Mouse (Mus musculus): ENCODE results near the gene Rnaset2b. TPM values are rescaled to one million over a fixed set of nuclear protein-coding genes. Genes with fewer than 3 reads are reported as not detected.
A peak's percentile ranks its signal among the peaks of the same experiment; 100 is the strongest.
"Not testable (repeated sequence)": the region's sequence is repeated elsewhere in the genome, so short reads cannot be mapped to it uniquely, and the experiment has no call there.

Gene Rnaset2b
- polyA plus RNA-seq, 2 experiments from 2014 or later: 316 to 396 TPM

GRCm38 (mm10) chr17:6986118-6986517 is 15.7 kb downstream of the Rnaset2b start:
- not testable (repeated sequence) for ATAC-seq

GRCm38 (mm10) chr17:6995504-6995903 is 25.1 kb downstream of the Rnaset2b start:
- not testable (repeated sequence) for ATAC-seq

GRCm38 (mm10) chr17:6996826-6997225 is 26.4 kb downstream of the Rnaset2b start:
- ATAC-seq: not testable (repeated sequence)

- ATAC-seq: peak; percentile 98
Measured at GRCm38 (mm10) chr17:6997778-6998490, 27.5 kb downstream of the Rnaset2b start.

- ATAC-seq: not testable (repeated sequence)
Measured at GRCm38 (mm10) chr17:7001790-7002585, 31.6 kb downstream of the Rnaset2b start.

GRCm38 (mm10) chr17:7003392-7003791 is 33.0 kb downstream of the Rnaset2b start:
- ATAC-seq: not testable (repeated sequence)

- not testable (repeated sequence) for ATAC-seq
Measured at GRCm38 (mm10) chr17:7005646-7006045, 35.2 kb downstream of the Rnaset2b start.

- ATAC-seq: not testable (repeated sequence)
Measured at GRCm38 (mm10) chr17:7008885-7009284, 38.5 kb downstream of the Rnaset2b start.

GRCm38 (mm10) chr17:7009440-7009839 is 39.0 kb downstream of the Rnaset2b start:
- ATAC-seq: not testable (repeated sequence)

GRCm38 (mm10) chr17:7009901-7010300 is 39.5 kb downstream of the Rnaset2b start:
- not testable (repeated sequence) for ATAC-seq

- ATAC-seq: peak; percentile 77
Measured at GRCm38 (mm10) chr17:7014190-7014589, 43.8 kb downstream of the Rnaset2b start.

GRCm38 (mm10) chr17:7025257-7025656 is 54.8 kb downstream of the Rnaset2b start, which contains the start of gene Gm1604a:
Gene Gm1604a, plus strand, starts transcription at chr17:7025568.
- ATAC-seq: not testable (repeated sequence)

- not testable (repeated sequence) for ATAC-seq
Measured at GRCm38 (mm10) chr17:7025764-7026346, 55.4 kb downstream of the Rnaset2b start.

- ATAC-seq: not testable (repeated sequence)
Measured at GRCm38 (mm10) chr17:7030204-7030603, 59.8 kb downstream of the Rnaset2b start.

- not testable (repeated sequence) for ATAC-seq
Measured at GRCm38 (mm10) chr17:7030622-7031174, 60.3 kb downstream of the Rnaset2b start.

- ATAC-seq: peak; percentile 91
Measured at GRCm38 (mm10) chr17:7033192-7034166, 63.0 kb downstream of the Rnaset2b start.

Other genes with a start within 250 kb of the Rnaset2b start
- gene Ezr, start 187.8 kb upstream of the Rnaset2b start, polyA plus RNA-seq (2017; shearing (Covaris generic)): 100 to 1,000 TPM; 110 to 136 TPM
- 10 to 100 TPM; 26.6 to 37.2 TPM for gene Rsph3b, start 22.0 kb upstream of the Rnaset2b start, polyA plus RNA-seq (2017; shearing (Covaris generic))
- gene Tagap1, start 9.5 kb upstream of the Rnaset2b start, polyA plus RNA-seq (2017; shearing (Covaris generic)): 10 to 100 TPM; 52.7 to 56.8 TPM
- gene Gm49721, start 8.3 kb downstream of the Rnaset2b start, polyA plus RNA-seq (2017; shearing (Covaris generic)): 1 to 10 TPM in 1 of 2 experiments, under 1 TPM in 1; 0.39 to 1.5 TPM
- not detected for gene Gm1604a, start 54.9 kb downstream of the Rnaset2b start, polyA plus RNA-seq (2017; shearing (Covaris generic))
- under 1 TPM; 0.58 to 0.87 TPM for gene Rps6ka2, start 199.5 kb downstream of the Rnaset2b start, polyA plus RNA-seq (2017; shearing (Covaris generic))

Measured in CD4-positive, CD25-positive, alpha-beta regulatory T cell, adult 4 months (primary cell).